Mouse (Mus musculus) embryonic facial prominence, embryonic 12.5 days (tissue): Measurements from ENCODE around the gene Tarbp2. TPM values are rescaled to one million over a fixed set of nuclear protein-coding genes. Genes with fewer than 3 reads are reported as not detected.

Experiments used
- ATAC-seq: fragments of 200-750 bp; cut with Nextera tagmentation; 2 replicates; pipeline ENCODE4 v1.8.0; 2017; ENCODE audit not compliant: insufficient number of reproducible peaks, insufficient read depth, low FRiP score, low TSS enrichment
- H3K27ac ChIP-seq: fragments of 300-500 bp; sonication (generic); 2 replicates; pipeline ENCODE4 v1.5.1; 2016; ENCODE audit warnings: mild to moderate bottlenecking
- H3K27me3 ChIP-seq: fragments of 300-500 bp; sonication (generic); 2 replicates; pipeline ENCODE4 v1.6.1; 2016; ENCODE audit warnings: mild to moderate bottlenecking, moderate library complexity
- H3K36me3 ChIP-seq: fragments of 300-500 bp; sonication (generic); 2 replicates; pipeline ENCODE4 v1.6.1; 2016; ENCODE audit warnings: mild to moderate bottlenecking
- H3K4me1 ChIP-seq: fragments of 300-500 bp; sonication (generic); 2 replicates; pipeline ENCODE4 v1.6.1; 2016
- H3K4me2 ChIP-seq: fragments of 300-500 bp; sonication (generic); replicated peaks from 2 replicates; pipeline ENCODE4 v1.6.1; 2016; ENCODE audit warnings: mild to moderate bottlenecking, moderate library complexity
- H3K4me3 ChIP-seq: fragments of 300-500 bp; sonication (generic); 2 replicates; pipeline ENCODE4 v1.5.1; 2016; ENCODE audit warnings: mild to moderate bottlenecking
- H3K9ac ChIP-seq: fragments of 300-500 bp; sonication (generic); 2 replicates; pipeline ENCODE4 v1.6.1; 2016; ENCODE audit warnings: mild to moderate bottlenecking, moderate library complexity
- H3K9me3 ChIP-seq: fragments of 300-500 bp; sonication (generic); 2 replicates; pipeline ENCODE4 v1.6.1; 2016; ENCODE audit warnings: mild to moderate bottlenecking, moderate library complexity
- WGBS: fragments of 180-500 bp; shearing (Covaris S2); methylation state at CpG from one replicate; pipeline ENCODE4 v1.1.7; 2016; 5-methylcytosine and 5-hydroxymethylcytosine counted together
- polyA plus RNA-seq: library from polyadenylated mRNA; unstranded; fragments of >200 nt; fragmentation: Nextera tagmentation; extraction: Ambion mirVana; gene quantifications from 2 replicates; pipeline ENCODE4 v1.2.1, GENCODE M21; 2016

Gene Tarbp2
- polyA plus RNA-seq, 1 experiment from 2014 or later: 114 TPM

GRCm38 (mm10) chr15:102498322-102498721, 19.7 kb upstream of the Tarbp2 start:
- no peaks in the 10 kb centered on the region for H3K27me3 ChIP-seq
- no peaks in the 10 kb centered on the region for H3K4me1 ChIP-seq
- H3K27ac ChIP-seq: no peak overlapping the region
- H3K4me3 ChIP-seq: no peak overlapping the region
- no peak for ATAC-seq
- no peak overlapping the region for H3K9ac ChIP-seq
- H3K4me2 ChIP-seq: no peak overlapping the region
- peaks cover 80% of the 10 kb centered on the region for H3K36me3 ChIP-seq
- H3K9me3 ChIP-seq: no peaks in the 10 kb centered on the region
- WGBS: 94% methylated on average over 3 of the region's 3 CpGs

DNA sequence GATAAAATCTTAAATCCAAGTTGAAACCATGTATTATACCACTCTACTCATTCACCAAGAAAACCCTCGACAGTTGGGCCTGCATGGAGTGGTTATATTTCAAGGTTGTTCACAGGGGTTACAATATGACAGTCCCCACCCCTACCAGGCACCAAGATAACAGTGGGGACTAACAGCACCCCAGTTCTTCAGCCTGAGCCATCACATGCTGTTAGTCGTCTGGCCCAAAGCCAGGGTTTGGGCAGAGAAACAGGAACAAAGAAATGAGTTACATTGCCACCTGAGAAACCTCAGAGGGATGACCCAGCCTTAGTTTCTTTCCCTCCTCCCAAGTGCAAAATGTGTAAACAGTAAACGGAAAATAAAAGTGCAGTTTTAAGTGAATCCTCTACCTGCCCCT, 18.6 kb upstream of the Tarbp2 start:
- no peak overlapping the region for H3K4me2 ChIP-seq
- no peaks in the 10 kb centered on the region for H3K4me1 ChIP-seq
- no peak for ATAC-seq
- H3K36me3 ChIP-seq: peaks cover 81% of the 10 kb centered on the region
- no peak overlapping the region for H3K9ac ChIP-seq
- H3K27ac ChIP-seq: no peak overlapping the region
- no peaks in the 10 kb centered on the region for H3K9me3 ChIP-seq
- H3K27me3 ChIP-seq: no peaks in the 10 kb centered on the region
- WGBS: 79% methylated on average over 3 of the region's 3 CpGs
- no peak overlapping the region for H3K4me3 ChIP-seq

DNA sequence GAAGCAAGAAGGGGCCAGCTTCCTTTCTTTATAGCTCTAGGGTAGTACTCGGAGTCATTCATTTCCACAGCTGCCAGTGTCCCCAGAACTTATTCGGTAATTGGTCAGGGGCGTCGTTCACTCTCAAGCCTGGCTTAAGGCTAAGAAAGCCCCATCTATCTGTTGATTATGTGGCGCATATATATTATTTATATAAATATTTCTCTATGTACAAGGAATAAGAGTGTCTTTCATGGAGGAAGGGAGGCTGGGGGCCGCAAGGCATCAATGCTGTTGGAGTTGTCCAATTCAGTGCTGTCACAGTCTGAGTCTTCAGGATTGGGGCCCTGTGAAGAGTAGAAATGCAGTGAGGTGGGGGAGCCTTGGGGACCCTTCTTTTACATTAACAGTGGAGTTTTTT, 18.1 kb upstream of the Tarbp2 start:
- H3K27ac ChIP-seq: no peak overlapping the region
- peaks cover 81% of the 10 kb centered on the region for H3K36me3 ChIP-seq
- no peaks in the 10 kb centered on the region for H3K4me1 ChIP-seq
- ATAC-seq: no peak
- H3K9ac ChIP-seq: no peak overlapping the region
- H3K27me3 ChIP-seq: no peaks in the 10 kb centered on the region
- no peaks in the 10 kb centered on the region for H3K9me3 ChIP-seq
- H3K4me2 ChIP-seq: no peak overlapping the region
- H3K4me3 ChIP-seq: no peak overlapping the region
- 92% methylated on average over 6 of the region's 6 CpGs for WGBS

DNA sequence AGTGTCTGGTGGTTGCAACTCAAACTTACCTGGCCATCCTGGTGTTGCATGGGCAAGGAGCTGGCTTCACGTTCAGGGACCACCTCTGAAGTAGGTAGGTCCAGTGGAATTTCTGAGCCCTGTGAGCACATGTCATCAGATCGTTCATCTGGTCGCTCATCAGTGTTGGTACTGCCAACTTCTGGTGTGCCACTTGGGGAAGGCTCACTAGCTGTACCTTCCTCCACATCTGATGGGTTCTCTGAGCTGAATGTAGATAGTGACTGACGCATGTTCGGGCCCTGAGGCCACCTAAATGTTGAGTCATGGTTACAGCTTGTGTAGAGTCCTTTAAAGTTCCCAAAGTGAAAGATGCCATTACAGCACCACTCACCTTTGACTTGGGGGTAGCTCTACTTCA, 17.5 kb upstream of the Tarbp2 start:
- WGBS: 89% methylated on average over 5 of the region's 5 CpGs
- Histone ChIP-seq H3K9me3 (no peaks in the 10 kb centered on the region), H3K36me3 (peaks cover 79% of the 10 kb centered on the region), H3K9ac (no peak overlapping the region), H3K27me3 (no peaks in the 10 kb centered on the region), H3K27ac (no peak overlapping the region), H3K4me3 (no peak overlapping the region), H3K4me1 (no peaks in the 10 kb centered on the region), H3K4me2 (no peak overlapping the region)
- ATAC-seq: no peak

- Histone ChIP-seq H3K4me2 (no peak overlapping the region), H3K9me3 (no peaks in the 10 kb centered on the region), H3K27me3 (no peaks in the 10 kb centered on the region), H3K36me3 (peaks cover 71% of the 10 kb centered on the region), H3K9ac (no peak overlapping the region), H3K27ac (no peak overlapping the region), H3K4me1 (no peaks in the 10 kb centered on the region), H3K4me3 (no peak overlapping the region)
- ATAC-seq: no peak
- 87% methylated on average over 19 of the region's 19 CpGs for WGBS
These were observed 16.7 kb upstream of the Tarbp2 start for GRCm38 (mm10) chr15:102501084-102501814.

GRCm38 (mm10) chr15:102502254-102502840, 15.6 kb upstream of the Tarbp2 start:
- Histone ChIP-seq H3K27me3 (no peaks in the 10 kb centered on the region), H3K36me3 (peaks cover 65% of the 10 kb centered on the region), H3K4me2 (no peak overlapping the region), H3K9me3 (no peaks in the 10 kb centered on the region), H3K27ac (no peak overlapping the region), H3K4me3 (no peak overlapping the region), H3K9ac (no peak overlapping the region), H3K4me1 (no peaks in the 10 kb centered on the region)
- 73% methylated on average over 9 of the region's 9 CpGs for WGBS
- no peak for ATAC-seq

GRCm38 (mm10) chr15:102503447-102503846, 14.5 kb upstream of the Tarbp2 start, which contains the start of gene Gm10337:
Gene Gm10337 (plus strand): TSS chr15:102503722.
- no peak within 1 kb of the TSS for H3K4me2 ChIP-seq
- H3K9ac ChIP-seq: no peak within 1 kb of the TSS
- H3K9me3 ChIP-seq: no peaks in the 10 kb centered on the region
- H3K4me3 ChIP-seq: no peak within 1 kb of the TSS
- 0 out of 2 replicates have a peak within 1 kb of the TSS, but pooled peaks have one; percentile 2 for H3K27ac ChIP-seq
- no peaks in the 10 kb centered on the region for H3K4me1 ChIP-seq
- peaks cover 61% of the 10 kb centered on the region for H3K36me3 ChIP-seq
- H3K27me3 ChIP-seq: no peaks in the 10 kb centered on the region
- no peak for ATAC-seq
- 88% methylated on average over 1 of the region's 1 CpGs for WGBS

GRCm38 (mm10) chr15:102503924-102504782, 13.8 kb upstream of the Tarbp2 start:
- Histone ChIP-seq H3K4me2 (no peak overlapping the region), H3K4me3 (no peak overlapping the region), H3K9me3 (no peaks in the 10 kb centered on the region), H3K9ac (no peak overlapping the region), H3K4me1 (no peaks in the 10 kb centered on the region), H3K36me3 (peaks cover 58% of the 10 kb centered on the region), H3K27me3 (no peaks in the 10 kb centered on the region), H3K27ac (no peak overlapping the region)
- no peak for ATAC-seq
- 89% methylated on average over 9 of the region's 9 CpGs for WGBS

- Histone ChIP-seq H3K4me2 (no peak overlapping the region), H3K4me1 (peaks cover 9% of the 10 kb centered on the region), H3K27ac (no peak overlapping the region), H3K9me3 (no peaks in the 10 kb centered on the region), H3K9ac (no peak overlapping the region), H3K4me3 (no peak overlapping the region), H3K36me3 (peaks cover 47% of the 10 kb centered on the region), H3K27me3 (no peaks in the 10 kb centered on the region)
- 75% methylated on average over 12 of the region's 12 CpGs for WGBS
- no peak for ATAC-seq
These were observed 12.8 kb upstream of the Tarbp2 start for GRCm38 (mm10) chr15:102505073-102505769.

DNA sequence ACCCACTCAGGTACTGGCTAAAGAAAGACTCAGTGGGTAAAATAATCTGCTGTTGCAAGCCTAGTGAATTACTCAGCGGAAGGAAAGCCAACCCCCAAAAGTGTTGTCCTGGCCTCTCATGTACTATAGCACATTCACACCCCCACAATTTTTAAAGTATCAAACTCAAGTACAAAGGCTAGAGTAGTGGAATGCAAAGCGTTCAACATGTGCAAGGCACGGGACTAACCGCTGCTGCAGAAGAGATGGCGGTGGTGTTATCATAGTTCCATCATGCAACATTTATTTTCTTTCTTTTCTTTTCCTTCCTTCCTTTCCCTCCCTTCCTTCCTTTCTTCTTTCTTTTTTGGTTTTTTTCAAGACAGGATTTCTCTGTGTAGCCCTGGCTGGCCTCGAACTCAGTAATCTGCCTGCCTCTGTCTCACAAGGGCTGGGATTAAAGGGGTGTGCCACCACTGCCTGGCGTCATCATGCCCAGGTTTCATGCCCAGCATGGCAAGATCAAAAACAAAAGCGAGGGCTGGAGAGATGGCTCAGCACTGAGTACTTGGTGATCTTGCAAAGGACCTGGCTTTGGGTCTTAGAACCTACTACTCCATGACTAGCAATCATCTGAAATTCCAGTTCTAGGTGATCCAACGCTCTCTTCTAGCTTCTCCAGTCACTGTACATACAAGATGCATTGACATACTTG, 12.1 kb upstream of the Tarbp2 start:
- Histone ChIP-seq H3K4me1 (peaks cover 13% of the 10 kb centered on the region), H3K36me3 (peaks cover 40% of the 10 kb centered on the region), H3K4me3 (no peak overlapping the region), H3K27ac (no peak overlapping the region), H3K9ac (no peak overlapping the region), H3K9me3 (no peaks in the 10 kb centered on the region), H3K27me3 (no peaks in the 10 kb centered on the region), H3K4me2 (no peak overlapping the region)
- WGBS: 85% methylated on average over 9 of the region's 9 CpGs
- ATAC-seq: no peak

GRCm38 (mm10) chr15:102506464-102506830, 11.5 kb upstream of the Tarbp2 start:
- Histone ChIP-seq H3K9me3 (no peaks in the 10 kb centered on the region), H3K9ac (no peak overlapping the region), H3K27me3 (no peaks in the 10 kb centered on the region), H3K4me3 (no peak overlapping the region), H3K27ac (no peak overlapping the region), H3K4me2 (no peak overlapping the region), H3K36me3 (peaks cover 35% of the 10 kb centered on the region), H3K4me1 (peaks cover 18% of the 10 kb centered on the region)
- 63% methylated on average over 2 of the region's 2 CpGs for WGBS
- ATAC-seq: no peak
